ENCODE assay signal across 9 mouse cellular contexts in genomic region chr11:113749749-113750351, GRCm38 (mm10). TPM values are rescaled to one million over a fixed set of nuclear protein-coding genes. Genes with fewer than 3 reads are reported as not detected.
DNase-seq lines count a peak whose midpoint lies in the region; ATAC-seq and TF ChIP-seq lines count a peak whose summit lies in the region.
"Had no signal": no experiment of that assay in that cellular context is flagged by ENCODE, and none has a peak within 500 bp of the region (broad histone marks: within the 10 kb centered on the region; RNA-seq: fewer than 3 reads in every experiment).

No protein-coding gene starts in this region.

- H3K36me3 ChIP-seq in heart, adult 2 months (ENCODE audit: control insufficient read depth, insufficient read depth, low read length) = no peaks in the 10 kb centered on the region
- peaks cover 39% of the 10 kb centered on the region for H3K36me3 ChIP-seq in G1E (replicated peaks)
- H3K36me3 ChIP-seq in kidney, embryonic 16.5 days (ENCODE audit: insufficient read depth, low read length) = no peaks in the 10 kb centered on the region
- H3K36me3 ChIP-seq in midbrain, embryonic 14.5 days (ENCODE audit: control insufficient read depth, insufficient read depth, low read length) = no peaks in the 10 kb centered on the region; the same call in 1 of the 2 replicates

- no peak for TF ChIP-seq POLR2A in heart, adult 2 months (IDR thresholded peaks at IDR 0.05; ENCODE audit: insufficient read depth, low read depth, low read length)

- TF ChIP-seq CTCF in heart, adult 2 months (IDR thresholded peaks at IDR 0.05) = no peak
- TF ChIP-seq CTCF in G1E (IDR thresholded peaks at IDR 0.05; ENCODE audit: low read depth, low read length) = no peak

- peak overlapping the region; percentile 98 for H3K9ac ChIP-seq in heart, adult 2 months (ENCODE audit: low read depth, low read length)
- H3K9ac ChIP-seq in kidney, embryonic 16.5 days (replicated peaks; ENCODE audit: low read length) = peak overlapping the region; percentile 84
- H3K9ac ChIP-seq in midbrain, embryonic 14.5 days (replicated peaks; ENCODE audit: low read length) = peak overlapping the region; percentile 89

- ATAC-seq in G1E (ENCODE audit: extremely low read depth, insufficient number of reproducible peaks, low FRiP score, poor library complexity, severe bottlenecking) = peak; percentile 37
- peak; percentile 61 for ATAC-seq in erythroblast, adult 5-6 weeks (replicated peaks; ENCODE audit: low FRiP score, poor library complexity, severe bottlenecking)
- ATAC-seq in kidney, embryonic 16.5 days (ENCODE audit: low FRiP score, low TSS enrichment) = no peak
- peak; percentile 28; the same call in 1 of the 2 replicates for ATAC-seq in midbrain, embryonic 14.5 days (ENCODE audit: low FRiP score, low TSS enrichment)
- ATAC-seq in frontal cortex, adult (ENCODE audit: low TSS enrichment) = no peak

- peaks cover 13% of the 10 kb centered on the region for H3K4me1 ChIP-seq in heart, adult 2 months (ENCODE audit: control insufficient read depth, insufficient read depth, low read length)
- peaks cover 60% of the 10 kb centered on the region for H3K4me1 ChIP-seq in G1E (ENCODE audit: insufficient read depth, low read depth, low read length)
- peaks cover 43% of the 10 kb centered on the region for H3K4me1 ChIP-seq in kidney, embryonic 16.5 days (ENCODE audit: insufficient read depth, low read length)
- peaks cover 34% of the 10 kb centered on the region for H3K4me1 ChIP-seq in midbrain, embryonic 14.5 days (ENCODE audit: control insufficient read depth, insufficient read depth, low read length)

- peak overlapping the region; percentile 82 for H3K4me2 ChIP-seq in kidney, embryonic 16.5 days (replicated peaks; ENCODE audit: low read depth, low read length)
- H3K4me2 ChIP-seq in midbrain, embryonic 14.5 days (ENCODE audit: low read length) = peak overlapping the region; percentile 80

- H3K27me3 ChIP-seq in heart, adult 2 months (ENCODE audit: control insufficient read depth, insufficient read depth, low read length) = no peaks in the 10 kb centered on the region
- no peaks in the 10 kb centered on the region for H3K27me3 ChIP-seq in G1E (ENCODE audit: insufficient read depth, low read length)
- H3K27me3 ChIP-seq in kidney, embryonic 16.5 days (ENCODE audit: insufficient read depth, low read length) = no peaks in the 10 kb centered on the region
- no peaks in the 10 kb centered on the region for H3K27me3 ChIP-seq in midbrain, embryonic 14.5 days (ENCODE audit: control insufficient read depth, insufficient read depth, low read length)
- H3K27me3 ChIP-seq: Patski had no signal

- intact Hi-C loops in heart, adult 2 months (cut with DNase I) = loop anchor here (2.0 kb wide), 2 partner anchors 39 to 47 kb away; partner anchors contain the start of gene Cpsf4l

- no peak for TF ChIP-seq EP300 in heart, adult 2 months (IDR thresholded peaks at IDR 0.05; ENCODE audit: insufficient read depth, low read depth, low read length)

- H3K9me3 ChIP-seq in G1E (replicated peaks) = no peaks in the 10 kb centered on the region
- H3K9me3 ChIP-seq in kidney, embryonic 16.5 days (ENCODE audit: low read length) = no peaks in the 10 kb centered on the region
- H3K9me3 ChIP-seq in midbrain, embryonic 14.5 days (ENCODE audit: control insufficient read depth, low read length) = no peaks in the 10 kb centered on the region

- H3K27ac ChIP-seq in heart, adult 2 months = peak overlapping the region; percentile 93
- peak overlapping the region; percentile 94 for H3K27ac ChIP-seq in kidney, embryonic 16.5 days (ENCODE audit: low read length)
- H3K27ac ChIP-seq in midbrain, embryonic 14.5 days (replicated peaks; ENCODE audit: low read depth, low read length) = peak overlapping the region; percentile 93

- H3K4me3 ChIP-seq in heart, adult 2 months = peak overlapping the region; percentile 70
- peak overlapping the region; percentile 77 for H3K4me3 ChIP-seq in G1E (ENCODE audit: low read depth, low read length)
- H3K4me3 ChIP-seq in kidney, embryonic 16.5 days (ENCODE audit: low read length) = peak overlapping the region; percentile 84
- H3K4me3 ChIP-seq in midbrain, embryonic 14.5 days (replicated peaks; ENCODE audit: low read depth, low read length) = peak overlapping the region; percentile 87

- H3K79me2 ChIP-seq in heart, adult 2 months (replicated peaks; ENCODE audit: control insufficient read depth, insufficient read depth, low read length) = peaks cover 2% of the 10 kb centered on the region; the same call in 1 of the 2 replicates

- no peak for DNase-seq in heart, adult 2 months
- DNase-seq in heart, adult 9 months (ENCODE audit: low spot score in 2 of 2) = no peak
- DNase-seq in G1E (ENCODE audit: low spot score) = peak; percentile 50
- peak; percentile 72 for DNase-seq in midbrain, embryonic 14.5 days
- DNase-seq in frontal cortex, postnatal 36 days (ENCODE audit: low spot score in 2 of 2) = no peak

- 29% methylated on average over 9 of the region's 9 CpGs for WGBS in heart, adult 2 months
- 1% methylated on average over 9 of the region's 9 CpGs for WGBS in kidney, embryonic 16.5 days
- 2% methylated on average over 9 of the region's 9 CpGs for WGBS in midbrain, embryonic 14.5 days

RNA-seq across cellular contexts. Expression of gene Cdc42ep4, which starts 1.8 kb away (rescaled TPM):
- 10 to 100 TPM; 20.6 to 23.2 TPM for total RNA-seq in heart, adult 2 months (2021)
- 12.3 and 12.9 TPM in 2 replicates for polyA plus RNA-seq in heart, adult 2 months (2012; rRNA removed)
- 11.6 and 38.6 TPM in 2 replicates for total RNA-seq in G1E (2014; fragmentation: Nextera tagmentation)
- total RNA-seq in G1E (2017) = 10.6 and 10.8 TPM in 2 replicates
- 20.2 and 22.8 TPM in 2 replicates for polyA plus RNA-seq in G1E (2012)
- total RNA-seq in erythroblast, adult 5-6 weeks (2015; ENCODE audit: low replicate concordance) = 4.4 and 5.0 TPM in 2 replicates
- total RNA-seq in erythroblast, adult 5-6 weeks (2017; ENCODE audit: low replicate concordance) = 6.7 and 9.9 TPM in 2 replicates
- 73.9 and 74.5 TPM in 2 replicates for polyA plus RNA-seq in kidney, embryonic 16.5 days (2015; fragmentation: Nextera tagmentation; extraction: Ambion mirVana)
- 45.4 and 49.5 TPM in 2 replicates for polyA plus RNA-seq in midbrain, embryonic 14.5 days (2014; fragmentation: Nextera tagmentation; extraction: Ambion mirVana)

RNA-seq across cellular contexts. Expression of gene Cpsf4l, which starts 40.0 kb away (rescaled TPM):
- total RNA-seq in heart, adult 2 months (2021) = not detected
- 0.18 TPM in 1 of 2 replicates, not detected in the other for polyA plus RNA-seq in heart, adult 2 months (2012; rRNA removed)
- total RNA-seq in G1E (2014; fragmentation: Nextera tagmentation) (not detected in 2 replicates), G1E (2017) (not detected in 2 replicates)
- not detected in 2 replicates for polyA plus RNA-seq in G1E (2012)
- total RNA-seq in erythroblast, adult 5-6 weeks (2015; ENCODE audit: low replicate concordance) = not detected in 2 replicates
- not detected in 2 replicates for total RNA-seq in erythroblast, adult 5-6 weeks (2017; ENCODE audit: low replicate concordance)
- 1.3 and 1.4 TPM in 2 replicates for polyA plus RNA-seq in kidney, embryonic 16.5 days (2015; fragmentation: Nextera tagmentation; extraction: Ambion mirVana)
- 0.26 and 0.47 TPM in 2 replicates for polyA plus RNA-seq in midbrain, embryonic 14.5 days (2014; fragmentation: Nextera tagmentation; extraction: Ambion mirVana)

Comparison
In these comparisons a context has a peak if more than half of its experiments do, and no peak if none do; other contexts are left out.
1. DNase-seq: peak in G1E (single experiment) and midbrain, embryonic 14.5 days (single experiment); none in heart, adult 2 months (0 of 2), heart, adult 9 months (0 of 2) and frontal cortex, postnatal 36 days (0 of 2).
2. ATAC-seq: peak in G1E (single experiment), erythroblast, adult 5-6 weeks (single experiment) and midbrain, embryonic 14.5 days (single experiment); none in kidney, embryonic 16.5 days (single experiment) and frontal cortex, adult (single experiment).
3. Peak in every context shown above with its lines, with median percentiles within 50 percentile points of each other: H3K27ac ChIP-seq, H3K4me3 ChIP-seq and H3K9ac ChIP-seq.